Mouse (Mus musculus) ES-Bruce4 (cell line): ENCODE results near the gene Nudt5. TPM values are rescaled to one million over a fixed set of nuclear protein-coding genes. Genes with fewer than 3 reads are reported as not detected.

Experiments used
- H3K27ac ChIP-seq: 2 replicates; pipeline ENCODE4 v1.5.1; 2012; ENCODE audit warnings: low read length, inconsistent platforms; ENCODE audit not compliant: insufficient read depth
- H3K27me3 ChIP-seq: 2 replicates; pipeline ENCODE4 v1.6.1; 2012; ENCODE audit warnings: mild to moderate bottlenecking, low read length, inconsistent platforms; ENCODE audit not compliant: control insufficient read depth, poor library complexity, insufficient read depth, severe bottlenecking
- H3K36me3 ChIP-seq: 2 replicates; pipeline ENCODE4 v1.6.1; 2012; ENCODE audit warnings: inconsistent platforms, mild to moderate bottlenecking, low read length, moderate library complexity; ENCODE audit not compliant: control insufficient read depth, poor library complexity, insufficient read depth, severe bottlenecking
- H3K4me1 ChIP-seq: one replicate; pipeline ENCODE4 v1.8.1; 2011; ENCODE audit warnings: low read length; ENCODE audit not compliant: control insufficient read depth, insufficient read depth
- H3K4me3 ChIP-seq: 2 replicates; pipeline ENCODE4 v1.5.1; 2011; ENCODE audit warnings: low read depth, mild to moderate bottlenecking, low read length
- H3K9ac ChIP-seq: 2 replicates; pipeline ENCODE4 v1.6.1; 2012; ENCODE audit warnings: low read depth, mild to moderate bottlenecking, inconsistent platforms; ENCODE audit not compliant: poor library complexity, severe bottlenecking
- H3K9me3 ChIP-seq: replicated peaks from 2 replicates; pipeline ENCODE4 v1.6.1; 2012; ENCODE audit warnings: mild to moderate bottlenecking, low read length, inconsistent platforms; ENCODE audit not compliant: control insufficient read depth, poor library complexity, insufficient read depth, severe bottlenecking
- CTCF ChIP-seq: IDR thresholded peaks from one replicate; pipeline ENCODE4 v1.8.1; 2011; ENCODE audit warnings: low read depth, low read length
- EP300 ChIP-seq: IDR thresholded peaks from 2 replicates; pipeline ENCODE4 v1.6.1; 2011; ENCODE audit warnings: low read depth, low read length; ENCODE audit not compliant: insufficient read depth
- POLR2A ChIP-seq: IDR thresholded peaks from one replicate; pipeline ENCODE4 v1.8.1; 2011; ENCODE audit warnings: low read length; ENCODE audit not compliant: insufficient read depth
- polyA plus RNA-seq: library from polyadenylated mRNA; stranded (reverse); fragments of >200 nt; gene quantifications from 2 replicates; pipeline ENCODE4 v1.2.4, GENCODE M21; 2011; ENCODE audit warnings: low read depth; ENCODE audit not compliant: missing spikeins, insufficient read depth, insufficient read length

The Nudt5 gene
- polyA plus RNA-seq, 1 experiment, result 112 TPM

GRCm38 (mm10) chr2:5906625-5907024 lies 61.8 kb downstream of the Nudt5 start:
- Histone ChIP-seq H3K9me3 (no peaks in the 10 kb centered on the region), H3K27ac (no peak overlapping the region), H3K9ac (no peak overlapping the region), H3K4me1 (no peaks in the 10 kb centered on the region), H3K4me3 (no peak overlapping the region), H3K27me3 (no peaks in the 10 kb centered on the region), H3K36me3 (peaks cover 10% of the 10 kb centered on the region)
- TF ChIP-seq EP300, result no peak
- TF ChIP-seq CTCF, result peak; percentile 5

GRCm38 (mm10) chr2:5911282-5911965 lies 66.6 kb downstream of the Nudt5 start:
- Histone ChIP-seq H3K27ac (no peak overlapping the region), H3K36me3 (peaks cover 14% of the 10 kb centered on the region), H3K9me3 (no peaks in the 10 kb centered on the region), H3K4me1 (no peaks in the 10 kb centered on the region), H3K9ac (no peak overlapping the region), H3K27me3 (no peaks in the 10 kb centered on the region), H3K4me3 (no peak overlapping the region)
- no peak for TF ChIP-seq POLR2A
- no peak for TF ChIP-seq CTCF
- TF ChIP-seq EP300, result no peak

Other genes with a start within 250 kb of the Nudt5 start
- gene Camk1d, start 130.5 kb upstream of the Nudt5 start, polyA plus RNA-seq, result 3.2 and 5.9 TPM in 2 replicates
- gene Cdc123, start 145 bp downstream of the Nudt5 start, polyA plus RNA-seq, result 133 and 142 TPM in 2 replicates
- gene Gm13199, start 17.9 kb downstream of the Nudt5 start, polyA plus RNA-seq, result 1.0 and 2.1 TPM in 2 replicates
- gene Sec61a2, start 50.4 kb downstream of the Nudt5 start, polyA plus RNA-seq, result 103 and 106 TPM in 2 replicates
- gene Dhtkd1, start 97.8 kb downstream of the Nudt5 start, polyA plus RNA-seq, result 13.9 and 17.0 TPM in 2 replicates
- 44.4 and 47.9 TPM in 2 replicates for gene Upf2, start 106.5 kb downstream of the Nudt5 start, polyA plus RNA-seq